Comparison of ENCODE assay signal across 9 mouse cellular contexts in the genomic region with DNA sequence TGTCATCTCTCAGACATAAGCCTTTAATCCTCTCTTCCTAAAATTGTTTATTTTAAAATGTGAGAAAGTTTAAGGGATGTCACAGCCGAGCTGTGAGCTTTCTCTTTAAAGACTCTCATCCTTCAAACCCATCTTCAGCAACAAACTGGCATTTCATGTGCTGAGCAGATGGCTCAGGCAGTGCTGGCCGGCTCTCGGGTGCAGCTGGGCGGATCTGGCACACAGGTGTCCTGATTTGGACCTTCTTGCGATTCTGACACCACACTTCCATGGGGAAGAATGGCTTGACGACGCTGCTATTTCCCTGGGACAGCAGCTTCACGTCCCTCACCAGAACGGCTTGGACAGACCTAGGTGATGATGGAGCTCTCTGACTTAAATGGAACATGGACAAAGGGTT. TPM values are rescaled to one million over a fixed set of nuclear protein-coding genes. Genes with fewer than 3 reads are reported as not detected.
DNase-seq lines count a peak whose midpoint lies in the region; ATAC-seq and TF ChIP-seq lines count a peak whose summit lies in the region.
"Had no signal": no experiment of that assay in that cellular context is flagged by ENCODE, and none has a peak within 500 bp of the region (broad histone marks: within the 10 kb centered on the region; RNA-seq: fewer than 3 reads in every experiment).

No protein-coding gene starts in this region.

- no peak overlapping the region for H3K9ac ChIP-seq in hindbrain, postnatal 0 days (replicated peaks; ENCODE audit: low read length)
- H3K9ac ChIP-seq in hindbrain, embryonic 11.5 days (ENCODE audit: low read depth, low read length) = no peak overlapping the region
- H3K9ac ChIP-seq in intestine, embryonic 16.5 days (ENCODE audit: low read depth, low read length) = no peak overlapping the region

- H3K9me3 ChIP-seq in hindbrain, postnatal 0 days (ENCODE audit: low read length) = no peaks in the 10 kb centered on the region
- no peaks in the 10 kb centered on the region for H3K9me3 ChIP-seq in hindbrain, embryonic 11.5 days (ENCODE audit: control insufficient read depth, low read length)
- no peaks in the 10 kb centered on the region for H3K9me3 ChIP-seq in intestine, embryonic 16.5 days (ENCODE audit: control insufficient read depth, low read length)

- no peak for TF ChIP-seq CTCF in hindbrain, postnatal 0 days (IDR thresholded peaks at IDR 0.05; ENCODE audit: low read depth)

- H3K27me3 ChIP-seq in hindbrain, postnatal 0 days (ENCODE audit: insufficient read depth, low read length) = no peaks in the 10 kb centered on the region
- H3K27me3 ChIP-seq in hindbrain, embryonic 11.5 days (ENCODE audit: control insufficient read depth, insufficient read depth, low read length) = no peaks in the 10 kb centered on the region
- no peaks in the 10 kb centered on the region for H3K27me3 ChIP-seq in intestine, embryonic 16.5 days (replicated peaks; ENCODE audit: control insufficient read depth, insufficient read depth, low read length)

- WGBS in hindbrain, postnatal 0 days = 46% methylated on average over 9 of the region's 9 CpGs
- 56% methylated on average over 9 of the region's 9 CpGs for WGBS in hindbrain, embryonic 11.5 days
- 37% methylated on average over 9 of the region's 9 CpGs for WGBS in intestine, embryonic 16.5 days

- no peaks in the 10 kb centered on the region for H3K4me1 ChIP-seq in hindbrain, postnatal 0 days (ENCODE audit: insufficient read depth, low read length)
- H3K4me1 ChIP-seq in hindbrain, embryonic 11.5 days (replicated peaks; ENCODE audit: control insufficient read depth, insufficient read depth, low read length) = no peaks in the 10 kb centered on the region
- no peaks in the 10 kb centered on the region; the same call in 1 of the 2 replicates for H3K4me1 ChIP-seq in intestine, embryonic 16.5 days (ENCODE audit: control insufficient read depth, insufficient read depth, low read length)

- H3K27ac ChIP-seq in hindbrain, postnatal 0 days = no peak overlapping the region
- no peak overlapping the region for H3K27ac ChIP-seq in hindbrain, embryonic 11.5 days (ENCODE audit: low read depth, low read length)
- H3K27ac ChIP-seq in intestine, embryonic 16.5 days (ENCODE audit: low read length) = no peak overlapping the region

- H3K4me2 ChIP-seq in hindbrain, postnatal 0 days (ENCODE audit: low read depth, low read length) = no peak overlapping the region
- no peak overlapping the region for H3K4me2 ChIP-seq in hindbrain, embryonic 11.5 days (replicated peaks; ENCODE audit: low read depth, low read length)
- H3K4me2 ChIP-seq in intestine, embryonic 16.5 days (ENCODE audit: low read depth, low read length) = 0 out of 2 replicates have a peak overlapping the region, but pooled peaks have one; percentile 11

- no peaks in the 10 kb centered on the region for H3K36me3 ChIP-seq in hindbrain, postnatal 0 days (ENCODE audit: insufficient read depth, low read length)
- no peaks in the 10 kb centered on the region for H3K36me3 ChIP-seq in hindbrain, embryonic 11.5 days (ENCODE audit: control insufficient read depth, insufficient read depth, low read length)
- no peaks in the 10 kb centered on the region for H3K36me3 ChIP-seq in intestine, embryonic 16.5 days (ENCODE audit: control insufficient read depth, insufficient read depth, low read length)
- H3K36me3 ChIP-seq: G1E had no signal

- peak; percentile 43; the same call in 1 of the 2 replicates for ATAC-seq in hindbrain, postnatal 0 days
- no peak for ATAC-seq in hindbrain, embryonic 11.5 days (ENCODE audit: low FRiP score)
- no peak for ATAC-seq in intestine, embryonic 16.5 days

- H3K4me3 ChIP-seq in hindbrain, postnatal 0 days (ENCODE audit: low read length) = no peak overlapping the region
- H3K4me3 ChIP-seq in hindbrain, embryonic 11.5 days (ENCODE audit: low read depth, low read length) = no peak overlapping the region
- H3K4me3 ChIP-seq in intestine, embryonic 16.5 days (ENCODE audit: low read length) = no peak overlapping the region

- peak; percentile 3 for DNase-seq in hindbrain, postnatal 0 days (ENCODE audit: low spot score)
- DNase-seq in hindbrain, embryonic 11.5 days (ENCODE audit: low spot score) = no peak
- DNase-seq in cerebellum, adult 9-11 months = peak; percentile 71
- DNase-seq in right cerebral cortex, adult 18-20 months = peak; percentile 41
- no peak for DNase-seq in spleen, adult 12 weeks (ENCODE audit: low spot score)
- no peak for DNase-seq in thymus, postnatal 10 days (ENCODE audit: low spot score in 2 of 2)
- no peak for DNase-seq in adrenal gland, postnatal 36 days

RNA-seq across cellular contexts. Expression of gene Dkk2, which starts 17.9 kb away (rescaled TPM):
- total RNA-seq in hindbrain, postnatal 0 days (2014; rRNA removed) = 1.0 and 1.7 TPM in 2 replicates
- polyA plus RNA-seq in hindbrain, postnatal 0 days (2015; fragmentation: Nextera tagmentation; extraction: Ambion mirVana) = 1.2 TPM in 2 replicates
- 13.0 and 13.5 TPM in 2 replicates for polyA plus RNA-seq in hindbrain, embryonic 11.5 days (2014; fragmentation: Nextera tagmentation; extraction: Ambion mirVana)
- polyA plus RNA-seq in intestine, embryonic 16.5 days (2015; fragmentation: Nextera tagmentation; extraction: Ambion mirVana) = 7.9 and 8.4 TPM in 2 replicates
- 1 to 10 TPM; 3.4 to 4.0 TPM for total RNA-seq in adrenal gland, postnatal 36 days (2021)
- polyA plus RNA-seq: G1E had no signal

Comparison
In these comparisons a context has a peak if more than half of its experiments do, and no peak if none do; other contexts are left out.
1. DNase-seq: peak in hindbrain, postnatal 0 days (single experiment), cerebellum, adult 9-11 months (single experiment) and right cerebral cortex, adult 18-20 months (single experiment); none in hindbrain, embryonic 11.5 days (single experiment), spleen, adult 12 weeks (single experiment), thymus, postnatal 10 days (0 of 2) and adrenal gland, postnatal 36 days (0 of 2).